Mouse (Mus musculus): ENCODE measurements around the gene Cela2a.

Gene Cela2a

GRCm38 (mm10) chr4:141857422-141857930, 31.5 kb upstream of the Cela2a start:
- peak; percentile 89 for DNase-seq

- DNase-seq: peak; percentile 62
Observed at GRCm38 (mm10) chr4:141853437-141853836, 27.5 kb upstream of the Cela2a start.

DNA sequence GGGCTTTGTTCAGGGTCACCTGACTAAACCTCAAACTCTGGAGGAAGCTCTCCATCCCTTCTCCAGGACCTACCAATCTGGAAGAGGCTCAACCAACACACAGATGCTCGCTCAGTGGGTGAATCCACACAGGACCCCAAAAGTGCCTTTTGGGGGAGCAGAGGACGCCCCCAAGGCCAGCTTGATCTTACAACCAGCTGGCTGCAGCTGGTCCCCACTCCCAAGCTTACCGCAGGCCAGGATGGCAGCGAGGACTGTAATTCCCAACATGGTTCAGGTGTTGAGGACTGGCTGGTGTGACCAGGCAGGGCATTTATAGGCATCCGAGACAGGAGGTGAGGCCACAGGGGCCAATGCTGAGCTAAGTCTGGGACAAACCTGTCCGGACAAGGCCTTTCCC, 20.0 kb upstream of the Cela2a start, which contains the start of gene Ctrc:
TSS of gene Ctrc (minus strand) at position 361 of the 400 bp plus-strand sequence.
- DNase-seq: no peak

DNA sequence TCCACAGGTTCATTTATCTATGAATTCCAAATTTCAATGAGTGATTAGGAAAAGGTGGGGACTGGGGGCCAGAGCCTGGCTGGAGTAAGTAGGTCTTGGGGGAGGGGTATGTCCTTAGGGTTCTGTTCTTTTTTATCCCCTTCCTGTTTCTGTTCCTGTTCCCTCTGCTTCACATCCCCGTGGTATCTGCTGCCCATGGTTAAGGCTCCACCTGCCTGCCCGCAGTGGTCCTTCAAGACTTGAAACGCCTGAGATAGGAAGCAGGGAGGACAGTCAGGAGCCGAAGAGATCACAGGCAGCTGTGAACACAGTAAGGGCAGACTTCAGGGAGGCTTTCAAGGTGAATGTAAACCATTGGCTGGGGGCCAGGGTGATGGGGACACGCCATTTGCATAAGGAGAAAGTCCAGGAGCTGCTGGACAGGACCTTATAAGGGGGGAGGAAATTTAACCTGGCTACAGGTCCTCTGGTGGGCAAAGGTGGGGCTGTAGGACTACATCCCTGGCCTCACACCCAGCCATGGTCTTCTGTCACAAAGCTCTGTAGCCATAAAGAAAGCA, 8.7 kb upstream of the Cela2a start:
- DNase-seq: no peak

DNA sequence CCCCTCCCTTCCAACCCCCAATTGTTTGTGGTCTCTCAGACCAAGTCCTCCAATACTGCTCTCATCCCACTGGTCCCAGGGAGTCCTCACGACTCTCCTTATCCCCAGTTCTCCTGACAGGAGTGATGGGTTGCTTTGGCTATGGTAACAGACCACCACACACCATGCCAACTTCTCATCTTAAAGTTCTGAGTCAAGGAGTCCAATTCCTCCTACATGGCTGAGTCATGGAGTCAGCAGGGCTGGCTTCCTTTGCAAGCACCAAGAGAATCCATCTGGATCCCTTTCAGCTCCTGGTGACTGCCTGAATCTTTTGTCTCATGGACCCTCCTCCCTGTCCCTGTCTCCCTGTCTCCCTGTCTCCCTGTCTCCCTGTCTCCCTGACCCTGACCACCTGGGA, 8.0 kb upstream of the Cela2a start:
- no peak for DNase-seq

DNA sequence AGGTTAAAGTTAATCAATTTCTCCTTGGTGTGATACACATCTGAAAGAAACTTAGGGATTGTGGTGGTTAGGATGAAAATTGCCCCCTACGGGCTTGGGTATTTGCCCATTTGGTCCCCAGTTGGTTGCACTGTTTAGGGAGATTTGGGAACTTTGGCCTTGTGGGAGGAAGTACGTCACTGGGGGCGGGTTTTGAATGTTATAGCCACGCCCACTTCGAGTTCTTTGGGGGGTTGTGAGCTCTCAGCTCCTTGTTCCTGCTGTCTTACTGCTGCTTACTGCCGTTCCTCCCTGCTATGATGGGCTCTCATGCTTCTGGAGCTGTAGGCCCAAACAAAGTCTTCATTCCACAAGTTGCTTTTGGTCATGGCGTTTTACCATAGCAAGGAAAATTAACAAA, 5.4 kb upstream of the Cela2a start:
- DNase-seq: no peak

DNA sequence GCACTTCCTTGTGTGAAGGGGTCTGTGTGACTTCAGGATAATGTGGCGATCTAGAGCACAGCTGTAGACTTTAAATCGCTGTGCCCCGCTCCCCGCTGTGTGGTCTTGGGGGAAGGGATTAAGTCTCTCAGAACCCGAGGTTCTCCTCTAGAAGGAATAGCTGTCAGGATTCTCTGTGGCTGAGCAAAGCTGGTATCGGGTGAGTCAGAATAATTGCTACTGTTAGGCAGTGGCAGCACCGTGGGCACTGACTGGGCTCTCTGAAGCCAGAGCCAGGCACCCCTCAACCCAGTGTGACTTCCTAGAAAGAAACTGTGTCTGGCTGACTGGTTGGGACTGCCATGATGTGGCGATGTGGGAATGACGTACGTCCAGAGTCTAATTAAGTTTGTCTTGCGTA, 4.4 kb upstream of the Cela2a start:
- DNase-seq: no peak

DNA sequence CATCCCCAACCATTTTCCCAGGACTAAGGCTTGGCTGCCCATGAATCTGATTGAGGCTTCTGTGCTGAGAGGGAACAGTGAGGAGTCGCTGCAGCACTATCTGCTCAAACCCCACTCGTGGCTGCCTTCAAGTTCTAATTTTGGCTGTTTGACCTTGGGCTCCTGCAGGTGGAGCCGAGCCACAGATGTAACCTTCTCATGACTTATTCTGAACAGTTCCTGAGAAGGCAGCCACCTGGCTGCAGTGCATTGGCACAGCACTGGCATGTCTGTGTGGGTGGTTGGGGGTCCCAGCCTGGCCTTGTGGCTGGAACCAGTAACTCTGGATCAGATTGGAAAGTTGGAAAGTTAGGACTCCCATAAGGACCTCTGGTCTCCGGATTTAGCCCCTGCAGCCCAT, 2.2 kb upstream of the Cela2a start:
- DNase-seq: no peak

DNA sequence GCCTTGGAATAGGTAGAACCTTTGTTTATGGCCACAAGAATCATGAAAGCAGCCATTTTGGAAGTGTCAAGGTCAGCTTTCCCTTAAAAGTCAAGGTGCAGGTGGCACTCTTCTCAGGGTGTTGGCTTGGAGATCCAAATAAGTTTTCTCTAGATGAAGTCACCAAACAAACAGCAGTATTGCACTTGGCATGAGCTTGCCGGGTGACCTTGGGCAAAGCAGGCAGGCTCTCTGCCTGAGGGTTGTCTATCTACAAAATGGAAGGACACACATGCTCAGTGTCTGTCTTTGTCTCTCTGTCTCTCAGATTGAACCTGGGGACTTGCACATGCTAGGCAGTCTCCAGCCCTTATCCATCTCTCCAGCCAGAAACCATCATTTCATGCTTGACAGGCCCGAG, 1.4 kb upstream of the Cela2a start:
- DNase-seq: no peak

DNA sequence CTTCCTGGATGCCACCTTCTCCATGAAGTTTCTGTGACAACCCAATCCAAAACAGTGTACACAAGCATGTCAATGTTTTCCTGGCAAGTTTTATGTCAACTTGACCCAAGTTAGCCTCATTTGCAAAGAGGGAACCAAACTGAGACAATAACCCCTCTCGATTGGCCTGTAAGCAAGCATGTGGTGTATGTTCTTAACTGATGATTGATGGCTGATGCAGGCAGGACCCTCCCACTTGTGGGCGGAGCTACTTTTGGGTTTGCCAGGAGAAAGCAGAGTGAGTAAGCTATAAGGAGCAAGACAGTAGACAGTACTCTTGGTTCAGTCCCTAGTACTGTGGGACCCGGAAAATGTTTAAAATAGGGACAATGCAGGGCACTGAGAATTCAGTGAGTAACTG, 3.0 kb downstream of the Cela2a start:
- peak; percentile 60 for DNase-seq

DNA sequence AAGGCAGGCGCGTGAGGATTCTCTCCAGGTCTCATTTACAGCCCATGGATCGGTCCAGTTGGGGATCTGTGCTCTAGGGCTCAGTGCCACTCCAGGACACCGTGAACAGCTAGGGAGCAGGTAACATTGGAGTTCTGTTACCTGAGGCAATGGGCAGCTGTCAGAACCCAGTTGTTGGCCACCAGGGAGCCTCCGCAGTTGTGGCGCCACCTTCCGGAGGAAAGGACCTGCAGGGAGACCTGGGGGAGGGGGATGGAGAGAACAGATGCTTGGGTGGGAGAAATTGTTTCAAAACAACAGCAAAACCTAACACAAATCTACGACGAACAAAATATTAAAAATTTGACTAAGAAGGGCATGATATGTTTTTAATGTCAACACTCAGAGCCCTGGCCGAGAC, 3.9 kb downstream of the Cela2a start:
- DNase-seq: peak; percentile 49

DNA sequence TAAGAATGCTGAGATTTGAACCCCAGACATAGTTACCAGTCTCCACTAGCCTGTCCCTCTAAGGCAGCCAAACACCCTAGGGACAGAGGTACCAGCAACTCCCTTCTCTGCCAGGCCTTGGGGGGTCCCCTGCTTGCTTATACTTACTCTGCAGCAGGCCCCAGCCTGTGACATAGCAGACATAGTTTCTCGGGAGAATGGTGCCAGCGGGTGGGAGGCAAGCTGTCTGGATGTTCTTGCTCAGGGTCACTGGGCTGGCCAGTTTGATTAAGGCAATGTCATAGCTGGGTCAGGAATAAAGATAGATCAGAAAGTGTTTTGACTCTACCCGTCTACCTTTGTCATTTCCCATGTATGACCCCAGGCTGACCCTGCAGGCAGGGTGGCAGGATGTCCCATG, 4.8 kb downstream of the Cela2a start:
- DNase-seq: no peak

DNA sequence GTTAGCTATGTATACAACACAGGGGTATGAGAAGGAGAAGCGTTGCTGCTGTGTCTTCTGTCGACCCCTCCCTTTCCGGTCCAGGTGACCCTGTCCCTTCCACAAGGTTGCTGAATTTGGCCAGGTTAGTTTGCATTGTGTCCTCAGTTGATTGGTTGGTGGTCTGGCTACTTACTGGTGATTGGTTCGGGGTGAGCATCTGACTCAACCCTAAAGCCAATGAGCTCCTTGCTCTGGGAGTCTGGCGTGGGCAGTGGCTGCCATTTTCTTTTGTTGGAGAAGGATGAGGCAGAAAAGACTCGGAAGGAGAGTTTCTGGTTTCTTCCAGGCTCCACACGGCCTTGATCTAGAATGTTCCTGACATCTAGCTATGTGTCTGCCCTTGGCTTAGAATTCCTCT, 6.6 kb downstream of the Cela2a start:
- no peak for DNase-seq

DNA sequence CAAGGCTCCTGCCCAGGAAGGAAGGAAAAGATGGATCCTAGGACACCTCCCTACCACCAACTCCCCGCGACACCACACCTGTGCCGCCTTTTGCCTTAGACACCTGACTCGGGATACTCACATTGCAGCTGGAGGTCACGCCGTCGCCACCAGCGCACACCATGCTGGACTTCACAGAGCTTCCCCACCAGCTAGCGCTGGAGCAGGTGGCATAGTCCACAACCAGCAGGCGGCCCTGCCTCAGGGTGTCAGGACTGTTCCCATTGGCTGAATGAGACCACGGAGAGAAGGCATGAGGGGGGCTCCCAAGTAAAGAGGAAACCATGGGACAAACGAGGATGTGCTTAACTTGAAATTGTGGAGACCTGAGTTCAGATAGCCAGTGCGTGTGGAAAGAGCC, 7.1 kb downstream of the Cela2a start:
- DNase-seq: no peak

DNA sequence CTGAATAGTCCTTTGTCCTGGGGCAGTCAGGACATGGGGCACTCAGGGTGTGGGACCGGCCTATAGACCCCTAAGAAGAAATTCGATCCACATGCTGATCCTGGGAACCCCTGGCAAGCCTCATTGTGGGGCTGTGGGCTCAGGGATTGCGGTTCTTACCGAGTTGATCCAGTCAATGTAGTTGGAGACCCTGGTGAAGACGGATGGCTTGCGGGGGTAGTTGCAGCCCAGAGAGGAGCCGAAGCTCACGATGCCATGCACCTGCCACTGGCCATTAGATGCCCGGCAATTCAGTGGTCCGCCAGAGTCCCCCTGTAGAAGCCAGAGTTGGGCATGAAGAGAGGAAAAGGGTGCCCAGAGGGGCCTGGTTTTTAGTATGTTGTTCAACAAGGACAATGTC, 8.3 kb downstream of the Cela2a start:
- no peak for DNase-seq

DNA sequence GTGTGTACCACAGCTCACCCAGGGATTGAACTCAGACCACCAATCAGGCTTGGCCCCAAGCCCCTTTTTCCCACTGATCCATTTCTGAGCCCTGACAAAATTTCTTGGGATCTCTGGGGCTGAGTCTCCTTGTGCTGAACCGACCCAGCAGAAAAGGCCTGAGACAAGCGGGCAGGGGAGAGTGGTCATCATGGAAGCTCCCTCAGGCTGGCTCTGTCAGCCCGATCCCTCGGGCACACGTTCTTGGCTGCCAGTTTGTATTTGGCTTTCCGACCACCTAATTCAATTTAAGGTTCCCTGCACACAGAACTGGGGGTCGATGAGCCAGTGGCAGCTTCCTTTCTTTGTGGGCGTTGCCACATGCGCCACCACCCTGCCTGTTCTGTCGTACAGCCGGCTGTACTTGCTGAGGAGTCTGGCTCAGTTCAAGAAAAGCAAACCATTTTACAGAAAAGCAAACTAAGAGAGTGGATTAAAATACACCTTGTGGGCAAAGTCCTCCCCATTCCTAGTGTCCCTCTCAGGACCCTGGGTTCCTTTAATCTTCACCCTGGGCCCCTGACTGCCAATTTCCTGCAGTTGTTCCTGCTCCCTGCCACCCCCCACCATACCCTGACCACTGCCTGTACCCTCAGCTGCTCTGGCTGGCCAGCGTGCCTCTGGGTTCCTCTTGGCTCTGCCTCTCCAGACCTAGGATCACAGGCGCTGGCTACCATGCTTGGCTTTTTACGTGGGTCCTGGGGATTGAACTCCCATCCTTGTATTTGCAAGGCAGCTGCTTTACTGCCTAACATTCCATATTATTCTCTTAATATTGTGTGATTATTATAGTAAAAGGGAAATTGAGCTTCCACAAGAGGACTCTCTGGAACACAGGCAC, 8.9 kb downstream of the Cela2a start:
- DNase-seq: no peak

GRCm38 (mm10) chr4:141816267-141816666, 9.7 kb downstream of the Cela2a start:
- DNase-seq: no peak

- no peak for DNase-seq
Observed at GRCm38 (mm10) chr4:141811375-141811774, 14.6 kb downstream of the Cela2a start.

GRCm38 (mm10) chr4:141810975-141811374, 15.0 kb downstream of the Cela2a start:
- no peak for DNase-seq

- DNase-seq: peak; percentile 29
Observed at GRCm38 (mm10) chr4:141809850-141810464, 16.0 kb downstream of the Cela2a start.

DNA sequence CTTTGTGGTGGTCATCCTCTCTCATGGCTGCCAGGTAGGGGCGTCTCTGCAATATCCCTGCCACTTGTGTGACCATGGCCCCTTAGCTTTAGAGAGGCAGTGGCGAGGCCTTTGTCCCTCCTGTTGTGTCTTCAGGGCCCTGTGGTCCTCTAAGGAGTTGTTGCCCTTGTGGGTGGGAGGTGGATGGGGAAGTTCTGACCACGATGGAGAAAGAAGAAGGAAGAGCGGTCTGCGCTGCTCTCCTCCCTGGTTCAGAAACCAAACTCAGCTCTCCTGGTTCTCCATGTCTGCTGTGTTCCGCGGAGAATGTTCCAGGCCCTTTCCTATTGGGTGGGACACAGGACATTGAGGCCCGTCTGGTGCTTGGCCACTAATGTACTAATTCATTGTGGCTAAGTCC, 20.1 kb downstream of the Cela2a start:
- no peak for DNase-seq

- DNase-seq: no peak
Observed at GRCm38 (mm10) chr4:141804105-141804504, 21.9 kb downstream of the Cela2a start.

GRCm38 (mm10) chr4:141797545-141797944, 28.4 kb downstream of the Cela2a start:
- no peak for DNase-seq

DNA sequence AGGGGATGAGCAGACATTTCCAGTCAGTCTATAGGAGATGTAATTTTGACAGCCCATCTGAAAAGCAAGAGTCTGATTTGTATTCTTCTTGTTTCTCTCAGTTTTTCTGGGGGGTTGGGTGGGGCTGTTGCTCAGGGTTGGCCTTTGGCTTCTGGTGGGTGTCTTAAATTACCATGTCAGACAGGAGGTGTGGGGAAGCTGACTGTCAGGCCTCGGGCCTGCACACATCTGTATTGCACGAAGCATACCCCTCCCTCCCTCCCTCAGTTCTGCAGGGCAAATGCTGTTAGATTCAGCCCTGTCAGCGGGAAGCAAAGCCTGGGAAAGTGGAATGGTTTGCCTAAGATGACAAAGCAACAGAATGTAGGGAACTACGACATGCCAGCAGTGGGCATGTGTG, 29.0 kb downstream of the Cela2a start:
- no peak for DNase-seq

All from lung, postnatal 10 days (tissue).